ENCODE assay signal across 14 mouse cellular contexts in the genomic region with DNA sequence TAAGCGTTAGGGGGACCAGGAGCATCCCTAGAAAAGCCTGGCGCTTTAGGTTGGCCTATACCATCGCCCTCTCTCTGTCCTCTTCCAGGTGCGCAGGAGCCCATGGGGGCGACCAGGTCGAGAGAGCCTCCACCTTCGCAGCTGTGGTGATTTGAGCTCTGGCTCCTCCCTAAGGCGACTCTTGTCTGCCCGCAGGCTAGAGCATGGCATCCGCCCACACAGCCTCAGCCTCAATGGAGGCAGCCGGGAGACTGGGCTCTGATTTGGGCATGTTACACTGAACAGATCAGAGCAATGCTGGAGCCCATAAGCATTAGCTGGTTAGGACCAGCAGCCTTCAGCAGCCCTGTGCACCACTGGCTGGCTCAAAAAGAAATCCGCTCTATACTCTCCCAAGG. TPM values are rescaled to one million over a fixed set of nuclear protein-coding genes. Genes with fewer than 3 reads are reported as not detected.
A peak's percentile ranks its signal among the peaks of the same experiment; 100 is the strongest.
DNase-seq lines count a peak whose midpoint lies in the region; ATAC-seq and TF ChIP-seq lines count a peak whose summit lies in the region.
"Had no signal": no experiment of that assay in that cellular context is flagged by ENCODE, and none has a peak within 500 bp of the region (broad histone marks: within the 10 kb centered on the region; RNA-seq: fewer than 3 reads in every experiment).

No protein-coding gene starts in this region.

- H3K36me3 ChIP-seq in hindbrain, embryonic 14.5 days (replicated peaks; ENCODE audit: control insufficient read depth, insufficient read depth) = peaks cover 21% of the 10 kb centered on the region
- H3K36me3 ChIP-seq in hindbrain, embryonic 13.5 days = peaks cover 19% of the 10 kb centered on the region
- no peaks in the 10 kb centered on the region for H3K36me3 ChIP-seq in small intestine, adult 2 months (ENCODE audit: control insufficient read depth, insufficient read depth, low read length)
- no peaks in the 10 kb centered on the region for H3K36me3 ChIP-seq in heart, embryonic 11.5 days (ENCODE audit: control insufficient read depth, insufficient read depth, low read length)

- no peak for TF ChIP-seq CTCF in small intestine, adult 2 months (IDR thresholded peaks at IDR 0.05; ENCODE audit: extremely low read depth, insufficient read length, insufficient replicate concordance, low read depth, low read length)

- no peak overlapping the region for H3K4me2 ChIP-seq in hindbrain, embryonic 14.5 days (replicated peaks)
- H3K4me2 ChIP-seq in hindbrain, embryonic 13.5 days = no peak overlapping the region
- H3K4me2 ChIP-seq in heart, embryonic 11.5 days = no peak overlapping the region
- H3K4me2 ChIP-seq: heart, embryonic 12.5 days; hindbrain, embryonic 15.5 days; liver, embryonic 11.5 days; midbrain, embryonic 11.5 days had no signal

- peaks cover 14% of the 10 kb centered on the region for H3K4me1 ChIP-seq in hindbrain, embryonic 14.5 days (replicated peaks; ENCODE audit: control insufficient read depth, insufficient read depth, low read length)
- H3K4me1 ChIP-seq in hindbrain, embryonic 13.5 days (replicated peaks) = peaks cover 30% of the 10 kb centered on the region
- H3K4me1 ChIP-seq in small intestine, adult 2 months (ENCODE audit: control insufficient read depth, insufficient read depth, insufficient read length, low read length) = no peaks in the 10 kb centered on the region; the same call in 1 of the 2 replicates
- H3K4me1 ChIP-seq in heart, embryonic 11.5 days (ENCODE audit: control insufficient read depth, insufficient read depth, low read length) = peaks cover 6% of the 10 kb centered on the region; the same call in 1 of the 2 replicates

- 0 out of 2 replicates have a peak overlapping the region, but pooled peaks have one; percentile 3 for H3K9ac ChIP-seq in hindbrain, embryonic 14.5 days
- H3K9ac ChIP-seq in hindbrain, embryonic 13.5 days = no peak overlapping the region
- H3K9ac ChIP-seq in heart, embryonic 11.5 days (ENCODE audit: low read depth, low read length) = no peak overlapping the region; the same call in 1 of the 2 replicates
- H3K9ac ChIP-seq: heart, embryonic 12.5 days; hindbrain, embryonic 15.5 days had no signal

- TF ChIP-seq POLR2A in small intestine, adult 2 months (IDR thresholded peaks at IDR 0.05; ENCODE audit: low read depth, low read length) = no peak

- no peak overlapping the region for H3K27ac ChIP-seq in hindbrain, embryonic 14.5 days
- no peak overlapping the region for H3K27ac ChIP-seq in hindbrain, embryonic 13.5 days
- H3K27ac ChIP-seq in small intestine, adult 2 months (ENCODE audit: insufficient read depth, low read depth, low read length) = peak overlapping the region; percentile 68
- no peak overlapping the region for H3K27ac ChIP-seq in heart, embryonic 11.5 days (ENCODE audit: low read depth, low read length)
- H3K27ac ChIP-seq: hindbrain, embryonic 15.5 days had no signal

- ATAC-seq in hindbrain, embryonic 14.5 days (ENCODE audit: low FRiP score) = no peak
- ATAC-seq in hindbrain, embryonic 13.5 days (ENCODE audit: low FRiP score) = no peak
- ATAC-seq in heart, embryonic 11.5 days (replicated peaks; ENCODE audit: insufficient number of reproducible peaks, low FRiP score, low TSS enrichment) = no peak

- no peaks in the 10 kb centered on the region for H3K9me3 ChIP-seq in hindbrain, embryonic 14.5 days (ENCODE audit: control insufficient read depth, low read length)
- H3K9me3 ChIP-seq in hindbrain, embryonic 13.5 days = no peaks in the 10 kb centered on the region
- no peaks in the 10 kb centered on the region for H3K9me3 ChIP-seq in heart, embryonic 11.5 days (replicated peaks; ENCODE audit: control insufficient read depth, low read length)
- H3K9me3 ChIP-seq: heart, embryonic 12.5 days; hindbrain, embryonic 15.5 days had no signal

- WGBS in hindbrain, embryonic 14.5 days = 68% methylated on average over 12 of the region's 12 CpGs
- WGBS in hindbrain, embryonic 13.5 days = 63% methylated on average over 12 of the region's 12 CpGs
- WGBS in small intestine, adult 2 months = 84% methylated on average over 12 of the region's 12 CpGs
- WGBS in heart, embryonic 11.5 days (ENCODE audit: insufficient replicate concordance) = 67% methylated on average over 12 of the region's 12 CpGs

- no peak overlapping the region for H3K4me3 ChIP-seq in hindbrain, embryonic 14.5 days (replicated peaks; ENCODE audit: low read length)
- no peak overlapping the region for H3K4me3 ChIP-seq in hindbrain, embryonic 13.5 days
- peak overlapping the region; percentile 52 for H3K4me3 ChIP-seq in small intestine, adult 2 months (ENCODE audit: low read depth, low read length)
- no peak overlapping the region for H3K4me3 ChIP-seq in heart, embryonic 11.5 days (ENCODE audit: low read depth, low read length)
- H3K4me3 ChIP-seq: heart, embryonic 12.5 days; hindbrain, embryonic 15.5 days had no signal

- DNase-seq in hindbrain, embryonic 14.5 days (ENCODE audit: low spot score) = no peak
- DNase-seq in CD4-positive helper T cell, adult 2 months (ENCODE audit: low read depth, low spot score) = peak; percentile 73
- DNase-seq in ZHBTc4 (ENCODE audit: low read depth, low spot score) (peak; percentile 61), MN1 (ENCODE audit: low spot score) (no peak)
- DNase-seq in lung, postnatal 10 days = no peak
- DNase-seq: cerebellum, adult 8-10 months had no signal

- no peaks in the 10 kb centered on the region for H3K27me3 ChIP-seq in hindbrain, embryonic 14.5 days (ENCODE audit: control insufficient read depth, insufficient read depth, low read length)
- 0 out of 2 replicates have a peak, but pooled peaks cover 8% of the 10 kb centered on the region for H3K27me3 ChIP-seq in hindbrain, embryonic 13.5 days
- H3K27me3 ChIP-seq in small intestine, adult 2 months (ENCODE audit: control insufficient read depth, insufficient read depth, low read length) = no peaks in the 10 kb centered on the region
- peaks cover 4% of the 10 kb centered on the region; the same call in 1 of the 2 replicates for H3K27me3 ChIP-seq in heart, embryonic 11.5 days (ENCODE audit: control insufficient read depth, insufficient read depth, low read length)
- H3K27me3 ChIP-seq: CH12.LX; hindbrain, embryonic 15.5 days had no signal

RNA-seq across cellular contexts. Expression of a gene that starts 5.5 kb away (rescaled TPM):
- polyA plus RNA-seq in hindbrain, embryonic 14.5 days (2014; fragmentation: Nextera tagmentation; extraction: Ambion mirVana) = 32.9 and 33.3 TPM in 2 replicates
- 29.9 and 30.0 TPM in 2 replicates for polyA plus RNA-seq in hindbrain, embryonic 13.5 days (2015; fragmentation: Nextera tagmentation; extraction: Ambion mirVana)
- 14.0 and 19.4 TPM in 2 replicates for polyA plus RNA-seq in small intestine, adult 2 months (2012; rRNA removed)
- polyA plus RNA-seq in heart, embryonic 11.5 days (2014; fragmentation: Nextera tagmentation; extraction: Ambion mirVana) = 11.9 and 13.7 TPM in 2 replicates

RNA-seq across cellular contexts. Expression of a gene that starts 11.2 kb away (rescaled TPM):
- 128 and 134 TPM in 2 replicates for polyA plus RNA-seq in hindbrain, embryonic 14.5 days (2014; fragmentation: Nextera tagmentation; extraction: Ambion mirVana)
- 127 and 130 TPM in 2 replicates for polyA plus RNA-seq in hindbrain, embryonic 13.5 days (2015; fragmentation: Nextera tagmentation; extraction: Ambion mirVana)
- 57.0 and 96.1 TPM in 2 replicates for polyA plus RNA-seq in small intestine, adult 2 months (2012; rRNA removed)
- polyA plus RNA-seq in heart, embryonic 11.5 days (2014; fragmentation: Nextera tagmentation; extraction: Ambion mirVana) = 82.8 and 88.3 TPM in 2 replicates

RNA-seq across cellular contexts. Expression of a gene that starts 14.3 kb away (rescaled TPM):
- 45.7 and 48.8 TPM in 2 replicates for polyA plus RNA-seq in hindbrain, embryonic 14.5 days (2014; fragmentation: Nextera tagmentation; extraction: Ambion mirVana)
- 47.9 TPM in 2 replicates for polyA plus RNA-seq in hindbrain, embryonic 13.5 days (2015; fragmentation: Nextera tagmentation; extraction: Ambion mirVana)
- polyA plus RNA-seq in small intestine, adult 2 months (2012; rRNA removed) = 37.1 and 70.6 TPM in 2 replicates
- polyA plus RNA-seq in heart, embryonic 11.5 days (2014; fragmentation: Nextera tagmentation; extraction: Ambion mirVana) = 33.3 and 39.9 TPM in 2 replicates

RNA-seq across cellular contexts. Expression of a gene that starts 23.9 kb away (rescaled TPM):
- polyA plus RNA-seq in hindbrain, embryonic 14.5 days (2014; fragmentation: Nextera tagmentation; extraction: Ambion mirVana) = 19.0 and 19.2 TPM in 2 replicates
- 23.5 and 24.5 TPM in 2 replicates for polyA plus RNA-seq in hindbrain, embryonic 13.5 days (2015; fragmentation: Nextera tagmentation; extraction: Ambion mirVana)
- polyA plus RNA-seq in small intestine, adult 2 months (2012; rRNA removed) = 20.6 and 27.7 TPM in 2 replicates
- polyA plus RNA-seq in heart, embryonic 11.5 days (2014; fragmentation: Nextera tagmentation; extraction: Ambion mirVana) = 18.7 and 20.1 TPM in 2 replicates

RNA-seq across cellular contexts. Expression of a gene that starts 26.5 kb away (rescaled TPM):
- 29.0 and 31.0 TPM in 2 replicates for polyA plus RNA-seq in hindbrain, embryonic 14.5 days (2014; fragmentation: Nextera tagmentation; extraction: Ambion mirVana)
- polyA plus RNA-seq in hindbrain, embryonic 13.5 days (2015; fragmentation: Nextera tagmentation; extraction: Ambion mirVana) = 53.5 and 60.7 TPM in 2 replicates
- polyA plus RNA-seq in small intestine, adult 2 months (2012; rRNA removed) = 10.5 and 16.0 TPM in 2 replicates
- polyA plus RNA-seq in heart, embryonic 11.5 days (2014; fragmentation: Nextera tagmentation; extraction: Ambion mirVana) = 6.9 and 12.4 TPM in 2 replicates

Comparison
In these comparisons a context has a peak if more than half of its experiments do, and no peak if none do; other contexts are left out.
1. DNase-seq: peak in CD4-positive helper T cell, adult 2 months (single experiment) and ZHBTc4 (single experiment); none in hindbrain, embryonic 14.5 days (single experiment), MN1 (single experiment) and lung, postnatal 10 days (single experiment).